Mouse (Mus musculus) heart, embryonic 12.5 days (tissue): ENCODE results near the gene Yif1a. TPM values are rescaled to one million over a fixed set of nuclear protein-coding genes. Genes with fewer than 3 reads are reported as not detected.

ENCODE experiments used
- ATAC-seq: fragments of 200-750 bp; cut with Nextera tagmentation; 2 replicates; pipeline ENCODE4 v1.8.0; 2017; ENCODE audit warnings: moderate TSS enrichment, moderate library complexity; ENCODE audit not compliant: insufficient number of reproducible peaks, low FRiP score
- H3K27ac ChIP-seq: fragments of 300-500 bp; sonication (generic); 2 replicates; pipeline ENCODE4 v1.5.1; 2016; ENCODE audit warnings: mild to moderate bottlenecking, moderate library complexity; ENCODE audit not compliant: poor library complexity, severe bottlenecking
- H3K27me3 ChIP-seq: fragments of 300-500 bp; sonication (generic); replicated peaks from 2 replicates; pipeline ENCODE4 v1.6.1; 2016; ENCODE audit warnings: mild to moderate bottlenecking, moderate library complexity
- H3K36me3 ChIP-seq: fragments of 300-500 bp; sonication (generic); 2 replicates; pipeline ENCODE4 v1.6.1; 2016; ENCODE audit warnings: mild to moderate bottlenecking, moderate library complexity
- H3K4me1 ChIP-seq: fragments of 300-500 bp; sonication (generic); replicated peaks from 2 replicates; pipeline ENCODE4 v1.6.1; 2016; ENCODE audit warnings: mild to moderate bottlenecking
- H3K4me2 ChIP-seq: fragments of 300-500 bp; sonication (generic); 2 replicates; pipeline ENCODE4 v1.6.1; 2016; ENCODE audit warnings: mild to moderate bottlenecking, moderate library complexity
- H3K4me3 ChIP-seq: fragments of 300-500 bp; sonication (generic); 2 replicates; pipeline ENCODE4 v1.5.1; 2016; ENCODE audit warnings: mild to moderate bottlenecking
- H3K9ac ChIP-seq: fragments of 300-500 bp; sonication (generic); 2 replicates; pipeline ENCODE4 v1.6.1; 2016; ENCODE audit warnings: mild to moderate bottlenecking, moderate library complexity
- H3K9me3 ChIP-seq: fragments of 300-500 bp; sonication (generic); replicated peaks from 2 replicates; pipeline ENCODE4 v1.6.1; 2016; ENCODE audit warnings: mild to moderate bottlenecking, moderate library complexity
- WGBS: fragments of 180-500 bp; shearing (Covaris S2); methylation state at CpG from one replicate; pipeline ENCODE4 v1.1.7; 2016; 5-methylcytosine and 5-hydroxymethylcytosine counted together
- polyA plus RNA-seq: library from polyadenylated mRNA; unstranded; fragments of >200 nt; fragmentation: Nextera tagmentation; extraction: Ambion mirVana; gene quantifications from 2 replicates; pipeline ENCODE4 v1.2.1, GENCODE M21; 2016

Gene Yif1a
- polyA plus RNA-seq, 1 experiment from 2014 or later = 82.8 TPM

GRCm38 (mm10) chr19:5107556-5108270, 19.4 kb downstream of the Yif1a start:
- 74% methylated on average over 18 of the region's 18 CpGs for WGBS
- Histone ChIP-seq H3K4me1 (peaks cover 29% of the 10 kb centered on the region), H3K27me3 (no peaks in the 10 kb centered on the region), H3K27ac (peak overlapping the region; percentile 17; the same call in 1 of the 2 replicates), H3K9me3 (no peaks in the 10 kb centered on the region), H3K4me2 (peak overlapping the region; percentile 81; the same call in 1 of the 2 replicates), H3K4me3 (no peak overlapping the region), H3K9ac (peak overlapping the region; percentile 8; the same call in 1 of the 2 replicates), H3K36me3 (peaks cover 63% of the 10 kb centered on the region)
- ATAC-seq = 0 out of 2 replicates have a peak, but pooled peaks have one; percentile 1

- WGBS = 16% methylated on average over 5 of the region's 5 CpGs
- H3K9ac ChIP-seq = no peak overlapping the region
- H3K9me3 ChIP-seq = no peaks in the 10 kb centered on the region
- peak overlapping the region; percentile 17; the same call in 1 of the 2 replicates for H3K27ac ChIP-seq
- peak; percentile 20; the same call in 1 of the 2 replicates for ATAC-seq
- H3K27me3 ChIP-seq = no peaks in the 10 kb centered on the region
- peaks cover 29% of the 10 kb centered on the region for H3K4me1 ChIP-seq
- peaks cover 62% of the 10 kb centered on the region for H3K36me3 ChIP-seq
- H3K4me3 ChIP-seq = no peak overlapping the region
- no peak overlapping the region for H3K4me2 ChIP-seq
Observed at GRCm38 (mm10) chr19:5108271-5108575, 19.9 kb downstream of the Yif1a start.

DNA sequence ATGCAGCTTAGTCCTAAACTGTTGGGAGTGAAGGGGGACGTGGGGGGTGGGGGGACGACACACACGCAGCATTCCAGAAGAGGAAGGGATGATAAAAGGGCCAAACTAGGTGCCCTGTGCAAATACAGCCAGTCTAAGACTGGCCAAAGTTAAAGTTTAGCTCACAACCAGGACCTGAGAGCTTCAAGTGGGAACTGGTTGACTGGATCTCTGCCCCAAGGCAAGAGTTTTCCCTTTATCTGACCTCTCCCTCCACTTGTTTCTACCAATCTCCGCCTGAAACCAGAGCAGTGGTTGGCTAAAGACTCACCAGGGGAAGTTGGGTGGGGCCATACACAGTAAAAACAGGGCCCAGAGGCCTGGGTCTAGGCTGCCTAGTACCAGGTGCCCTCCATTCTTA, 20.4 kb downstream of the Yif1a start:
- Histone ChIP-seq H3K27me3 (no peaks in the 10 kb centered on the region), H3K9me3 (no peaks in the 10 kb centered on the region), H3K36me3 (peaks cover 62% of the 10 kb centered on the region), H3K9ac (0 out of 2 replicates have a peak overlapping the region, but pooled peaks have one; percentile 28), H3K4me2 (no peak overlapping the region), H3K27ac (peak overlapping the region; percentile 17; the same call in 1 of the 2 replicates), H3K4me3 (no peak overlapping the region), H3K4me1 (peaks cover 29% of the 10 kb centered on the region)
- 39% methylated on average over 4 of the region's 4 CpGs for WGBS
- no peak for ATAC-seq

DNA sequence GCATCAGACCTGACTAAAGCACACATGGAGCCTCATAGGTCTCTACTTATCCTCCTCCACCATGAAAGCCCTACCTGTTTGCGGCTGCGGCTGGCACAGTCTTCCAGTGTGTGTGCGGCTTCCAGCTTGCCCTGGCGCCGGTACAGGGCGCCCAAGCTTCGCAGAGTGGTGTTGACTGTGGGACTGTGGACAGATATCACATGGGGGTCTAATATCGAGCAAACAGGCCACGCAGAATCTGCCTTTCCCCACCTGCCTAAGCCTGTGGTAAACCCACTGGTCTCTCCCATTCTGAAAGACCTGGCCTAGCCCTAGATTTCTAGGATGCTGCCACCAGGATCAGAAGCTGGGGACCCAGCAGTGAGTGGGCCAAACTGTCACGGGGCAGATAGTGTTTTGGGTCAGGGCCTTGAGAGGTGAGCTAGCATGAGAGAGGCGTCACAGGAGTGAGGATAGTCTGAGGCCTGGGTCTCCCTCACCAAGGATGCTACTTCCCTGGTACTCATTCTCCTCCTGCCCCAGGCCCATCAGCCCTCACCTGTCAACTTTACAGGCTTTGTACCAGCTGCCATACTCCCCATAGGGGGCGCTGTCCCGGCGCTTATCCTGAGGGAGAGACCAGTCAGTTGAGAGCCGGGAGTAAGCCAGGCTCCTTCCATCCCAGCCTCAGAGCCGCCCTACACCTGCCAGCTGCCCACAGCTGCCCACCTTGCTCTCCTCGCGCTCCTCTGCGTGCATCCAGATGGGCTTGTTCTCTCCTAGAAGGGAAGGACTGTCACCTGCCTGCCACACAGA, 21.5 kb downstream of the Yif1a start:
- 73% methylated on average over 19 of the region's 19 CpGs for WGBS
- H3K4me1 ChIP-seq = peaks cover 28% of the 10 kb centered on the region
- H3K9ac ChIP-seq = no peak overlapping the region
- ATAC-seq = no peak
- peaks cover 53% of the 10 kb centered on the region for H3K36me3 ChIP-seq
- no peak overlapping the region for H3K27ac ChIP-seq
- H3K4me3 ChIP-seq = no peak overlapping the region
- no peaks in the 10 kb centered on the region for H3K27me3 ChIP-seq
- H3K4me2 ChIP-seq = no peak overlapping the region
- H3K9me3 ChIP-seq = no peaks in the 10 kb centered on the region

DNA sequence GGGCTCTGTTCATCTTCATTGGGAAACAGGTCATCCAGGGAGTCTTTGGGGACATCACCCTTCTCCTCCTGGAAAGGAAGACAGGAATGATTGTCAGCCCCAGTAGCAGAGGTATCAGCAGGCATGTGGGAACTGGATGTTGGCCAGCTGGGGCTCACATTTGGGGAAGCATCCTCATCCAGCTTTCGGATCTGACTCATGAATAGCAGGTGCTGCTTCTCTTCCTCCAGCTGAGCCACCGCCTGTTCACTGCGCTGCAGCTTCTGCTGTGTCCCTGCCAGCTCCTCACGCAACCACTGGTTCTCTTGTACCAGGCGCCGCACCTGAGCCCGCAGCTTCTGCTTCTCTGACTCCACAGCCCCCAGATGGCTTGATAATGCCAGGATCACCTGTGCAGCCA, 25.4 kb downstream of the Yif1a start:
- 93% methylated on average over 7 of the region's 7 CpGs for WGBS
- H3K9ac ChIP-seq = no peak overlapping the region
- peaks cover 50% of the 10 kb centered on the region for H3K36me3 ChIP-seq
- H3K4me1 ChIP-seq = peaks cover 13% of the 10 kb centered on the region
- H3K4me3 ChIP-seq = no peak overlapping the region
- H3K4me2 ChIP-seq = no peak overlapping the region
- H3K9me3 ChIP-seq = no peaks in the 10 kb centered on the region
- ATAC-seq = no peak
- H3K27ac ChIP-seq = no peak overlapping the region
- H3K27me3 ChIP-seq = no peaks in the 10 kb centered on the region

GRCm38 (mm10) chr19:5117494-5118383, 29.4 kb downstream of the Yif1a start:
- Histone ChIP-seq H3K4me1 (peaks cover 18% of the 10 kb centered on the region), H3K4me2 (peak overlapping the region; percentile 79), H3K36me3 (peaks cover 11% of the 10 kb centered on the region), H3K27ac (peak overlapping the region; percentile 74), H3K9me3 (no peaks in the 10 kb centered on the region), H3K9ac (peak overlapping the region; percentile 86), H3K27me3 (no peaks in the 10 kb centered on the region), H3K4me3 (peak overlapping the region; percentile 76)
- WGBS = under 1% methylated on average over 82 of the region's 83 CpGs
- peak; percentile 83 for ATAC-seq

- peaks cover 6% of the 10 kb centered on the region; the same call in 1 of the 2 replicates for H3K36me3 ChIP-seq
- WGBS = under 1% methylated on average over 18 of the region's 18 CpGs
- peak; percentile 93 for ATAC-seq
- H3K4me2 ChIP-seq = peak within 1 kb of the TSS; percentile 79
- H3K4me1 ChIP-seq = peaks cover 20% of the 10 kb centered on the region
- peak within 1 kb of the TSS; percentile 74 for H3K27ac ChIP-seq
- H3K9me3 ChIP-seq = no peaks in the 10 kb centered on the region
- H3K27me3 ChIP-seq = no peaks in the 10 kb centered on the region
- peak within 1 kb of the TSS; percentile 86 for H3K9ac ChIP-seq
- H3K4me3 ChIP-seq = peak within 1 kb of the TSS; percentile 76
Observed at GRCm38 (mm10) chr19:5118384-5118698, 30.0 kb downstream of the Yif1a start, which contains the start of gene Klc2. Gene Klc2, minus strand, starts transcription at chr19:5118560.

DNA sequence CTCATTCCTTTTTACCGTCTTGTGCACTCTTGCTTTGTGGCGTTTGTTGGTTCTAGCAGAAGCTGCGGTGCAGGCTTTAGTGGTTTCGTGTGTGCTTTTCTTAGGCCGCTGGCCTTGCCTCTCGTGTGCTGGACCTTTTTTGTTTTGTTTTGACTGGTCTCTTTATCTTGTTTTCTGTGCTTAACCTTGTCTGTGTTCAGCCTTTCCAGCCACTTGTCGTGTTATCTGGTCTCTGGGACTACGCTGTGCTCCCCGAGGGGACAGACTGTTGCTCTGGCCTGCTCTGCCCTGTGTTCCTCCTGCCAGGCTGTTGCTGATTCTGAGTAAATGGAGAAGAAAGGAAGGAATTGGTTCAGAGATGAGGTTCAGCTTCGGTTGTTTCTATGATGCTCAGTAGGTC, 34.2 kb downstream of the Yif1a start:
- H3K9me3 ChIP-seq = no peaks in the 10 kb centered on the region
- no peaks in the 10 kb centered on the region for H3K36me3 ChIP-seq
- H3K4me2 ChIP-seq = no peak overlapping the region
- 31% methylated on average over 10 of the region's 10 CpGs for WGBS
- ATAC-seq = no peak
- H3K9ac ChIP-seq = no peak overlapping the region; the same call in 1 of the 2 replicates
- H3K4me1 ChIP-seq = peaks cover 13% of the 10 kb centered on the region; the same call in 1 of the 2 replicates
- H3K27ac ChIP-seq = no peak overlapping the region
- no peaks in the 10 kb centered on the region for H3K27me3 ChIP-seq
- H3K4me3 ChIP-seq = no peak overlapping the region

GRCm38 (mm10) chr19:5123241-5123640, 34.9 kb downstream of the Yif1a start:
- H3K27ac ChIP-seq = no peak overlapping the region
- H3K9ac ChIP-seq = no peak overlapping the region
- no peaks in the 10 kb centered on the region for H3K36me3 ChIP-seq
- H3K4me2 ChIP-seq = no peak overlapping the region
- H3K4me3 ChIP-seq = no peak overlapping the region
- ATAC-seq = no peak
- no peaks in the 10 kb centered on the region for H3K27me3 ChIP-seq
- peaks cover 13% of the 10 kb centered on the region; the same call in 1 of the 2 replicates for H3K4me1 ChIP-seq
- H3K9me3 ChIP-seq = no peaks in the 10 kb centered on the region
- WGBS = 71% methylated on average over 3 of the region's 3 CpGs

- Histone ChIP-seq H3K27me3 (no peaks in the 10 kb centered on the region), H3K4me3 (no peak overlapping the region), H3K4me1 (peaks cover 8% of the 10 kb centered on the region; the same call in 1 of the 2 replicates), H3K9ac (no peak overlapping the region), H3K36me3 (no peaks in the 10 kb centered on the region), H3K4me2 (no peak overlapping the region), H3K9me3 (no peaks in the 10 kb centered on the region), H3K27ac (no peak overlapping the region)
- 65% methylated on average over 7 of the region's 7 CpGs for WGBS
- ATAC-seq = no peak
Observed at GRCm38 (mm10) chr19:5124055-5124614, 35.8 kb downstream of the Yif1a start.
